Mouse (Mus musculus) layer of hippocampus, postnatal 14 days (tissue): Measurements from ENCODE around the gene Ep300. TPM values are rescaled to one million over a fixed set of nuclear protein-coding genes. Genes with fewer than 3 reads are reported as not detected.

Experiments used
- DNase-seq, 2 experiments: peaks; one replicate each; pipeline ENCODE4 v3.0.0; 2021 to 2022; ENCODE audit warnings: low spot score in 2 of 2, mixed read lengths in 1 of 2
- long read RNA-seq, 2 experiments: library from polyadenylated mRNA; stranded (forward); transcript quantifications; one replicate each; pipeline ENCODE4 v2.0.0; 2021
- total RNA-seq, 2 experiments: library from RNA; stranded (reverse); gene quantifications; 2 replicates each; pipeline ENCODE4 v1.2.3; 2021

Gene Ep300
- 10 to 100 TPM; 58.7 to 62.8 TPM for total RNA-seq
- long read RNA-seq, experiment 1, partial matches to known transcripts, result 0 of 5 reads
- long read RNA-seq, experiment 1, other reads (novel, unspliced or antisense), result 5 of 5 reads
- long read RNA-seq, experiment 2, partial matches to known transcripts, result 1 of 8 reads
- long read RNA-seq, experiment 2, other reads (novel, unspliced or antisense), result 6 of 8 reads

DNA sequence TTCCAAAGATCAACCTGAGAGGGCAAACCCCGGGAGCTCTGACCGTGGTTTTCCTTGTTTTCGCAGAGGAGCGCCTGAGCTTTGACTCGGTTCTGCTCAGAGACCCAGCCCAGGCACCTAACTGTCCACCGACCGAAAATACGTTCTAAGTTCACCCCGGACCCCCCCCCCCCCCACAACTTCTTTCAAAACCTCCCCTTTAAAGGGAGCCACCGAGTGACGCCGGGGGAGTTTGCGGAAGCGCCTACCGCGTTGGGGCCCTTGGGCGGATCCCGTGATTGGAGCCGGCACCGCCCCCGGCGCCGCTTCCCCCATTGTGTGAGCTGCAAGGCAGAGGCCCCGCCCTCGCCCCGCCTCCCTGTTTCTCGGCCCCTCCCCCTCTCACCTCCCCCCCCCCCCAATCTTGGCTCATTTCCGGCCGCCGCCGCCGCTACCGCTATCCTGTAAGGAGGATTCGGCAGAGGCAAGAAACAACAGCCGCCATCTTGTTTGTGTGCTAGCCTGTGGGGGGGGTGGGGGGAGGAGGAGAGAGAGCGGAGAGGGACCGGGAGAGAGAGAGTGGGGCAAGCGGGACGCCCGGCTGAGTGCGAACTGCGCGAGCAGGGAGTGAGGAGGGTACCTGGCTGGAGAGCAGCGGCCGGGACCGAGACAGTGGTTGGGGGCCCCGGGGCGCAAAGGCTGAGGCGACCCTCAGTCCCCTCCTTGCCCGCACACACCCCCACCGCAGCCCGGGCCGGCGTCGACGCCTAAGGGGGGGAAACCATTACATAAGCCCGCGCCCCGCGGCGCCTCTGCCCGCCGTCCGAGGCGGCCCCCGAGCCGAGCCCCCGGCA lies at the start of gene Ep300:
TSS of gene Ep300 (plus strand) at position 439 of the 833 bp plus-strand sequence.
- peak; percentile 92 to 97 for DNase-seq

DNA sequence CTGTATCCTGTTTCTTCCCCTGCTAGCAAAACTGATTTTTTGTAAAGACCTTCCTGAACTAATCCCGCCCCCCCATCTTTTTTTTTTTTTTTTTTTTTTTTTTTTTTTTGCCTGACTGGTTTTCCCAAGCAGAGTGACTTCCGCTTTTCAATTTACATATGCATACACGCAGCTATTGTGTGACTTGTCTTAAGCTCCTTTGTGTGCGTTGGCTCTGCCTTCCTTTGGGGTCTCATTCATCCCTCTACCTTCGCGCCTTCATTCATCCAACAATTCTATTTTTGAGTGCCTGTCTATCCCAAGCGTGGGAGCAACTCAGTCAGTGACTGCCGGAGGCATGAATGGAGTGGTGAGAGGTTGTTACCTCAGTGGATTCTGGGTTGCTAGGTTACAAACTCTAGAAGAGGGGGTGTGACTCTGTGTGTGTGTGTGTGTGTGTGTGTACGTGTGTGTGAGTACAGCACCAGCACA lies 49.2 kb upstream of the Ep300 start:
- DNase-seq, result peak; percentile 14 to 44

- DNase-seq, result no peak
These were observed 47.0 kb upstream of the Ep300 start for GRCm38 (mm10) chr15:81538149-81538548.

DNA sequence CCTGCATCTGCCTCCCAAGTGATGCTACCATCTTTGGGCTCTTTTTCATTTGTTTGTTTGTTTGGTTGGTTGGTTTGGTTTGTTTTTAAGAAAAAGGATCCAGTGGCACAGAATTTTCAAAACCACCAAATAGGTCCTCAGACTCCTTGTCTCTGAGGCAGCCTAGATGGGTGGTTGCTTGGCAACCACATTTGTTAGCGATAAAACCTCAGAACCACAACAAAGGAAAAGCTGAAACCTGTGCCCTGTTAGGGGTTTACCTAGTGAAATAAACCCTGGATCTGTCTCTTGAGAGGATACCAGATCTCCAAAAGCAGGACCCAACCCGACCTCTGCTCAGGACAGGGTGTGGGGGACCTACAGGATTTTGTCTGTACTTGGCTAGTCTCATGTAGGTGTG lies 45.6 kb upstream of the Ep300 start:
- no peak for DNase-seq

GRCm38 (mm10) chr15:81544916-81545315 lies 40.2 kb upstream of the Ep300 start:
- no peak for DNase-seq

DNA sequence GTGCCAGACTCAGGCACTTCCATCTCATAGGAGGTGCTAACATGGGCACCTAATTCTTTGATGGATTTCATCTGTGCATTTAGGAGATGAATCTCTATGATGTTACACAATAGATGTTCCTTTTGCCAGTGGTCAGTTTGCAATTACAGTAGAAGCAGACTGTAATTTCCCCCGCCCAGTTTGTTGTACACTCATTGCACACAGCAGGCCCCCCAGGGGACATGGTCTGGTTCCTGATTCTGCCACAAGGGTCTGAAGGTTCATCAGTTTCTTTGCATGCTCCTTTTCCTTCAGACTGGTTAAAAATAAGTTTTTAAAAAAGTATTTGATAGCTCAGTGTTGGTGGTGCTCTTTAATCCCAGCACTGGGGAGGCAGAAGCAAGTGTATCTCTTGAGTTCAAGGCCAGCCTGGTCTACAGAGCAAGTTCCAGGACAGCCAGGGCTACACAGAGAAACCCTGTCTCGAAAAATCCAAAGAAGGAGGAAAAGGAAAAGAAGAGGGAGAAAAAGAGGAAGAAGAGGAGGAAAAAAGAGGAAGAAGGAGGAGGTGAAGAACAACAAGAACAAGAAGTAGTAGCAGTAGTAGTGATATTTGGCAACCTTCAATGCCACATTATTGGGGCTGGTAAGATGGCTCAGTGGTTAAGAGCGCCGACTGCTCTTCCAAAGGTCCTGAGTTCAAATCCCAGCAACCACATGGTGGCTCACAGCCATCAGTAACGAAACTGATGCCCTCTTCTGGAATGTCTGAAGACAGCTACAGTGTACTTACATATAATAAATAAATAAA lies 39.6 kb upstream of the Ep300 start:
- no peak for DNase-seq

- DNase-seq, result no peak
These were observed 31.7 kb upstream of the Ep300 start for GRCm38 (mm10) chr15:81553455-81553854.

DNA sequence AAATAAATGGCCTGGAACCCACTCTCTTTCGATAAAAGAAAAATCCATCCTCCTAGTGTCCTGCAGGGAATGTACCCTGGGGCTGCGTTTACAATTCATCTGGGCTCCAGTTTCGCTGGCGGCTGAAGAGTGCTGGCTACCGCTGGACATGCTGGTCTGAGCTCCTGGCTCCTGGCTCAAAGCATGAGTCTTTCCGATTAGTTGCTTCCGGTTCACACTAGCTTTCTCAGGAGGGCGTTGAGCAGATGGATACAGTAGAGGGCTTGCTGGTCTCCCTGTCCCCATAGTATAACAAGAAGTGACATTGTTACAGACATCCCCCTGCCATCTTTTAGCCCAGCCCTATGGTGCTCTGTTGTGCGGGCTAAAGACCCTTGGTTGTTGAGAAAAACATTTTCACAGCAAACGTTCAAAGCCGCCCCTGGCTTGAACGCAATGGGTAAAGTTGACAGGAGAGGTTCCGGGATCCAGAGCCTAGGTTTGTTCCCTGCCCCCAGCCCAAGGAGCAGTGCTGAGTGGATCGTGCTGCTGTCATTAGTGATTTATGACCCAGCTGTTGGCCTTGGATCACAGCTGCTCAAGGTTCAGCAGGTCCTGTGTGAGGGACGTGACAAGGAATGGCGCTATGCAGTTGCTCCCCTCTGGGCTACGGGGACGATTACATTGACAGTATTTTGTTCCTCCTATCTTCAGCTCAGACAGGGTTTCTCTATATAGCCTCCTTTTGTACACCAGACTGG lies 30.4 kb upstream of the Ep300 start:
- no peak for DNase-seq

DNA sequence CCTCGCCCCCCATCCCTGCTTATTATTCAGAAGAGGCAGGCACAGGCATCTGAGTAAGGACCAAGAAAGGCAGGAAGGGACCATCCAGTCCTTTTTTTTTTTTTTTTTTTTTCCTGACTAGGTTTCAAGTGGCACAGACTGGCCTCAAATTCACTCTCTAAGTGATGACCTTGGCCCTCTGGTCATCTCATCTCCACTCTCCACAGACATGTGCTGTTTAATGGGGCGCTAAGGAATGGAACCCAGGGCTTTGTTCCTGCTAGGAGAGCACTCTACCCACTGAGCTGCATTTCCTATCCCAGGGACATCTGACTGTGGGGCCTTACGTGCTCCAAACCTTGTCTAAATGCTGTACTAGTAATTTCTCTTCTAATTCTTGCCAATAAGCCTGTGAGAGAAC lies 29.2 kb upstream of the Ep300 start:
- no peak for DNase-seq

GRCm38 (mm10) chr15:81561501-81561900 lies 23.6 kb upstream of the Ep300 start:
- no peak for DNase-seq

- no peak for DNase-seq
These were observed 23.2 kb upstream of the Ep300 start for GRCm38 (mm10) chr15:81561996-81562395.

DNA sequence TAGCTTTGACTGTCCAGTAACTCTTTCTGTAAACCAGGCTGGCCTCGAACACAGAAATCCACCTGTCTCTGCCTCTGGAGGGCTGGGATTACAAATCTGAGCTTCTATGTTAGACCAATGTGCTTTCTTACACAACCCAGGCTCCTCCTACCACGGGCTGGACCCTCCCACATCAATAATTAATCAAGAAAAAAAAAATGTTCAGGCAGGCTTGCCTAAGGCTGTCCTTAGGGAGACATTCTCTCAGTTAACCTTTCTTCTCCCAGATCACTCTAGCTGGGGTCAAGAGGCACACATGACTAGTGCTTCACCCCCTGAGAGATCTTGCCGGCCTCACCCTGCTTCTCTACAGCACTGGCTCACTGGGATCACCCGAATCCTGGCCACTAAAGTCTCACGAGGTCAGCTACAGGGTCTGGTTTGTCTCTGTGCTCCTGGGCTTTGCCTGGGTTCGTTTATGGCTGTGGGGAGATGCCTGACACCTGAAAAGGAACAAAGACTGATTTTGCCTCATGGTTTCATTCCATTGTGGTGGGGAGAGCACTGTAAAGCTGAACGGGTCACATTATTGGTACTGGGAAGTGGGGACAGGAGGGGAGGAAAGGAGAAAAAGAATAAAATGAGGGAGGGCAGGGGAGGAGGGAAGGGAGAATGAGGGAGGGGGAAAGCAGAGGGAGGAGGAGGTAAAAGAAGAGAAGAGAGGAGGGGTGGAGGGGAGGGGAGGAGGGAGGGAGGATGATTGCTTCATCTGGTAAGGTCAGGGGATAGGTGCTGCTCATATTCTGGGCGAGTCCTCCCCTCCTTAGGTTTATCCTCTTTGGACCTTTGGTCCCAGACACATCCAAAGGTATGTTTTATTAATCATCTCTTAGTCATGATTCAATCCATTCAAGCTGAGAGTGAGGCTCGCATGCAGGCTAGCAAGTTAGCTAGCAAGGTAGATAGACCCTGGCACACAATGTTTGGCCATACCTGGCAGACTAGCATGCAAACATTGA lies 22.4 kb upstream of the Ep300 start:
- DNase-seq, result no peak

DNA sequence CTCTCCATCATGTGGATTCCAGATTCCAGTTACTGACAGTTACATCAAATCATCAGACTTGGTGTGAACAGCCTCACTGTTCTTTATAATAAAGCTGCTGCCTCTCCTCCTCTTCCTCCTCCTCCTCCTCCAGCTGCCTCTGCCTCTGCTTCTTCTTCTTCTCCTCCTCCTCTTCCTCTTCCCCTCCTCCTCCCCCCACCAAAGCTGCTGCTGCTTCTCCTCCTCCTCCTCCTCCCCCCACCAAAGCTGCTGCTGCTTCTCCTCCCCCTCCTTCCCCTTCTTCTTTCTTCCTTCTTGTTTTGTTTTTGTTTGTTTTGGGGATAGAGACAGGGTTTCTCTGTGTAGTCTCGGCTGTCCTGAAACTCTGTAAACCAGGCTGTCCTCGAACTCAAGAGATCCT lies 17.1 kb upstream of the Ep300 start:
- DNase-seq, result no peak

- no peak for DNase-seq
These were observed 16.6 kb upstream of the Ep300 start for GRCm38 (mm10) chr15:81568592-81568991.

GRCm38 (mm10) chr15:81576961-81577360 lies 8.2 kb upstream of the Ep300 start:
- peak; percentile 13 to 65 for DNase-seq

- DNase-seq, result no peak
These were observed 7.4 kb upstream of the Ep300 start for GRCm38 (mm10) chr15:81577743-81578165.

DNA sequence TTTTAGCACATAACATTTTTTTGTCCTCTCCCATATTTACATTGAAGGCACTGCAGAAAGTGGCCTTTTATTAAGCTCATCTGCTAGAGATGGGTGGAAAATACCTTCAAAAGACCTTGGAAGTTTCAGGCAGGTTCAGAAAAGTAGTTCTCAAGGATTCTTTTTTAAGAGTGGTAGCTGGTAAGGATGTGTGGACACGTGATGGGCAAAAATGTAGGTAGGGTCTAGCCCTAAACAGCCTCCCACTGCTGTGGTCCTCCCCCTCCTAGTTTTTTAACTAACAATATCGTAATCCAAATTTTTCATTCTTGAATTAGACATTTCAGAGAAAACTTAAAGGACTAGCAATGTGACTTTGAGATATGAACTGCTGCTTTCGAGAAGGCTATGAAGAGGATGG lies 685 bp upstream of the Ep300 start:
- DNase-seq, result no peak

DNA sequence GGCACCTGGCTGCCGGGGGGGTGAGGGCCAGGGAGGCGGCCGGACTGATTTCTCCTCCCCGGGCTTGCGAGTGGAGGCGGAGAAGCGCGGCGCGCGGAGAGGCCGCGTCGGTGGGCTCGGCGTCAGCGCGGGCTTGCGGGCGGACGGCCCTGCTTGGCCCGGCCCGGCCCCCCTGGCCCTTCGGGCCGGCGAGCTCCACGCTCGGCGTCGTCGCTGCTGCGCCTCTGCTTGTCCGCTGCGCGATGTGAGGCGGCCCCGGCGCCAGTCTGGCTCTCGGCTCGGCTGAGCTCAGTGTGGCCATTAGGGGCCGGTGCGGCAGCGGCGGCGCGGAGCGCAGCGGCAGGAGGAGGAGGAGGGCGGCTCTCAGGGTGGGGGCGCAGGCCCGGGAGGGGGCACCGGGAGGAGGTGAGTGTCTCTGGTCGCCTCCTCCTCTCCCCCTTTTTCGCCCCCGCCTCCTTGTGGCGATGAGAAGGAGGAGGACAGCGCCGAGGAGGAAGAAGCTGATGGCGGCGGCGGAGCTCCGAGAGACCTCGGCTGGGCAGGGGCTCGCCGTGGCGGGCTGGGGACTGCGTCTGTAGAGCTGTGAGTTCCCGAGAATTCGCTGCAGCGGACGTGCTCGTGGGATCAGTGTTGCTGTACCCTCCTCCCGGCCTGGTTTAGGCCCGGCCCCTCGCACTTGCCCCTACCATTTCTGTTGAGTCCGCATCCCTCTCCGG lies 753 bp downstream of the Ep300 start:
- peak; percentile 80 to 81 for DNase-seq

DNA sequence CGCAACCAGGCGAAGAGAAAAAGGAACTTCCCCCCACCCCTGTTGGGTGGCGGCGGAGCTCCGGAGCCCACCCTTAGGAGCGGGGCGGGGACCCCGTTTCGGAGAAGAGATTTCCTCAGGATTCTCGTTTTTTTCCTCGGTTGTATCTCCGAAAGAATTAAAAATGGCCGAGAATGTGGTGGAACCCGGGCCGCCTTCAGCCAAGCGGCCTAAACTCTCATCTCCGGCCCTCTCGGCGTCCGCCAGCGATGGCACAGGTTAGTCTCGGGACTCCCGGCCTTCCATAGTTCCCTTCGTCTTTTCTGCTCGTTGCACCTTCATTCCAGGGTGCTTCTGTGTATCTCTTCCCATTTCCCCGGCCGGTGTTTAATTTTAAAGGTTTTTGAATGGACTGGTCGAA lies 1.3 kb downstream of the Ep300 start:
- no peak for DNase-seq
